Mouse (Mus musculus) A20 (cell line): Measurements from ENCODE around the gene Gm4559.
"Not testable (repeated sequence)": the region's sequence is repeated elsewhere in the genome, so short reads cannot be mapped to it uniquely, and the experiment has no call there.

Experiments
- DNase-seq: peaks from one replicate; pipeline ENCODE4 v3.0.0-alpha.2; 2011; ENCODE audit warnings: low read depth, low spot score

Gene Gm4559

DNA sequence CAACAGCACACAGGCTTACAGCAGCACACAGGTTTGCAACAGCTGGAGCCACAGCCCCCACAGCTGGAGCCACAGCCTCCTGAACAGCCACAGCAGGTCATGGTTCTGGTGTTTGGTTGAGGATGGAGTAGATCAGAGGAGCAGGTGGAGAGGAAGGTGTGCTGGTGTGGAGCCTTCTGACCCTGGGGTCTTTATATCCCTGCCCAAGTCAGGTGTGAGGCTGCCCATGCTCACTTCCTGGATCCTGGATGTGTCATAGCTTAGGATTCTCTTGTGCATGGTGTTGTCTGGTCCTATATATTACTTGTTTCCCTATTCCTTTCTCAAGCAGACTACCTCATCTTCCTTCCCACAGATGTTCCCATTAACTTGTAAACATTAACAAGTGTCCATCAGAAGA, at the start of gene Gm4559:
Gene Gm4559 (minus strand): TSS at position 101 of the 400 bp plus-strand sequence.
- DNase-seq: not testable (repeated sequence)

- no peak for DNase-seq
Measured at GRCm38 (mm10) chr7:142323396-142324117, 49.4 kb upstream of the Gm4559 start.

- DNase-seq: no peak
Measured at GRCm38 (mm10) chr7:142322641-142323040, 48.5 kb upstream of the Gm4559 start.

- DNase-seq: not testable (repeated sequence)
Measured at GRCm38 (mm10) chr7:142321637-142322306, 47.6 kb upstream of the Gm4559 start.

- DNase-seq: no peak
Measured at GRCm38 (mm10) chr7:142320906-142321305, 46.7 kb upstream of the Gm4559 start.

DNA sequence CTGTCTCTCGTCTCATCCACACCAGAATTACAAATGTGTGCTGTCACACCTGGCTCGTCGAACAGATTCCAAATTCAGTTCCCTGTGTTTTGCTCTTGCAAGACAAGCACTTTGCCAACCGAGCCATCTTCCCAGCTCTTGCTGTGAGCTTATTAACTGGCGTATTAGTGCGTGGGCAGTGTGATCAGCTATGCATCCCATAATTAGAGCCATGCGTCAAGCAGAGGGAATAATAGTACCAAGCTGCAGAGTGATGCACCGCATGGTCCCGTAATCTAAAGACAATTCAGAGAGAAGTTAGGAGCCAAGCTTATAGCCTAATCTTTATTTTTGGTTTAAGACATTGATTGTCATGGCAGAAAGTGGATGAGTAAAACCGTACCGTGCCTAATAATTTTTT, 45.0 kb upstream of the Gm4559 start:
- DNase-seq: no peak

GRCm38 (mm10) chr7:142317216-142317615, 43.1 kb upstream of the Gm4559 start:
- no peak for DNase-seq

DNA sequence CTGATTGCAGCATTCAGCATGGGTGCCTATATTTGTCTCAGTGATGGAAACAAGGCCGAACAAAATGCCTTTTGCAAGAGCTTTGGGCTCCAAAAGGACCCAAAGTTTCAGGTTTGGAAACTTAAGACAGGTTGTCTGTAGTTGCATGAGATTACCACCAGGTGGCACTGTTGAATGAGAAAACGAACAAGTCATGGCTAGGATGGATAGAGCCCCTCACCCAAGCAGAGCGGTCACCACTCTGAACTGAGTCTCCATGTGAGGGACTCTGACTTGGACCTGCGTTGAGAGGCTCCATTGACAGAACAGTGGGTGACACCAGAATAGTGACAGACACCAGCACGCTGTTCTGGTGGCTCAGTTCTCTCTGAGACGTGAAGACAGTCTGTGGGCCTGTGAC, 42.4 kb upstream of the Gm4559 start:
- peak; percentile 43 for DNase-seq

GRCm38 (mm10) chr7:142314600-142315285, 40.6 kb upstream of the Gm4559 start:
- DNase-seq: no peak

GRCm38 (mm10) chr7:142303929-142304328, 29.8 kb upstream of the Gm4559 start:
- not testable (repeated sequence) for DNase-seq

GRCm38 (mm10) chr7:142303249-142303648, 29.1 kb upstream of the Gm4559 start, which contains the start of gene Krtap5-4:
Gene Krtap5-4, plus strand, starts transcription at chr7:142303549.
- DNase-seq: no peak

GRCm38 (mm10) chr7:142297018-142297417, 22.9 kb upstream of the Gm4559 start, which contains the start of gene Krtap5-1:
Gene Krtap5-1, minus strand, starts transcription at chr7:142297118.
- not testable (repeated sequence) for DNase-seq

DNA sequence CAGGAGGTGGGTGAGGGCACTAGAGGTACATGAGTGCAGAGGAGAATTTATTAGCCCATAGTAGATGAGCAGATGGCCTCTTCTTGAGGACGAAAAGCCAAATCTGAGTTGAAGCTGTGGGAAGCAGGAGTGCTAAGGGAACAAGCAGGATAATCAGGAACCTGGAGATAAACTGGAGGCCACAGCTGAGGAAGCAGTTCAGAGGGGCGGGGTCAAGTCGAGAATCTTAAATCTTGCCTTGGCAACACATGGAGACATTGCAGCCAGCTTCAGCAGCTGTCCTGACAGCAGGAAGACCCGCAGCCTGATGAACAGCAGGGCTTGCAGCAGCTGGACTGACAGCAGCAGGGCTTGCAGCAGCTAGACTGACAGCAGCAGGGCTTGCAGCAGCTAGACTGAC, 21.9 kb upstream of the Gm4559 start:
- not testable (repeated sequence) for DNase-seq

- DNase-seq: no peak
Measured at GRCm38 (mm10) chr7:142295418-142295817, 21.3 kb upstream of the Gm4559 start.

DNA sequence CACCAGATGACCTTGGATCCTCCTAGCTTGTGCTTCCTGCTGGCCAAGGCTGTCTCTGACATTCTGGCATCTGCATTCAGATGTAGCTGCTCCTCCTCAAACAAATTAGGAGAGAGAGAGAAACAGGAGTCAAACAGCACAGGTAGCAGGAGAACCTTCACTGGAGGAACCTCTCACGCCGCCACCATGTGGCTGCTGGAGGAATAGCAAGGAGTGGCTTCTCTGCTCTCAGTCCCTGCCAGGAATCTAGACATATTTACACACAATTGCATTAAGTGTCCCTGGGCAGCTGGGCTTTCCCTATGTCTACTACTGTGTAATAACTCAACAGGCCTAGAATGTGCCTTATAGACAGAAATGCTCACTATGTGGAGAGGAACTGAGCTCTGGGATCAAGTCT, 19.7 kb upstream of the Gm4559 start:
- DNase-seq: not testable (repeated sequence)

- DNase-seq: not testable (repeated sequence)
Measured at GRCm38 (mm10) chr7:142285910-142286612, 11.9 kb upstream of the Gm4559 start.

DNA sequence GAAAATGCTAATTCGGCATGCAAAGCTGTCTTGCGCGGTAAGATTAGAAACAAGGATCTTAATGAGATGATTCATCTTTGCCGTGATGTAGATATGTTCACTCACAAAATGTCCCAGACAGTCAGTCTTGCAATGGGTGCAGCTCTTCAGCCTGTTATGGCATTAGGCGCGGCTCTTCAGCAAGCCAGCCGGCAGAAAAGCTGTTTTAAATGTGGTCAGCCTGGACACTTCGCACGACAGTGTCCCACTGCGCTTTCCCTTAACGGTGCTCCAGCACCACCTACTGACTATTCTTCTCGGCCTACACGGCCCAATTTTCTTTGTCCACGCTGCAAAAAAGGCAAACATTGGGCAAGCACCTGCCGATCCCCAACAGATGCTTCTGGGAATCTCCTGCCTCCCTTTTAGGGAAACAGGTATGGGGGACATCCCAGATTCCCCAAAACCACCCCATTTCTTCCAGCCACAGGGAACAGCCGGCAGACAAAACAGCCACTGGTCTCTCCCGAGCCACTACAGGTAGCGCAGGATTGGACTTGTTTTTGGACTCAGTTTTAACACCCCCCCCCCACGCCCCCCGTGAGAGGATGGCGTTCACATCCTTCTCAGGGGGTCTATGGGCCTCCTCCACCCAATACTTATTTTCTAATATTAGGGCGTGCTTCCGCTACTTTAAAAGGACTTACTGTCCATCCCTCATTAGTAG, 11.1 kb upstream of the Gm4559 start:
- DNase-seq: no peak

GRCm38 (mm10) chr7:142284615-142285080, 10.5 kb upstream of the Gm4559 start:
- DNase-seq: peak; percentile 86

- peak; percentile 81 for DNase-seq
Measured at GRCm38 (mm10) chr7:142284023-142284591, 9.9 kb upstream of the Gm4559 start.

DNA sequence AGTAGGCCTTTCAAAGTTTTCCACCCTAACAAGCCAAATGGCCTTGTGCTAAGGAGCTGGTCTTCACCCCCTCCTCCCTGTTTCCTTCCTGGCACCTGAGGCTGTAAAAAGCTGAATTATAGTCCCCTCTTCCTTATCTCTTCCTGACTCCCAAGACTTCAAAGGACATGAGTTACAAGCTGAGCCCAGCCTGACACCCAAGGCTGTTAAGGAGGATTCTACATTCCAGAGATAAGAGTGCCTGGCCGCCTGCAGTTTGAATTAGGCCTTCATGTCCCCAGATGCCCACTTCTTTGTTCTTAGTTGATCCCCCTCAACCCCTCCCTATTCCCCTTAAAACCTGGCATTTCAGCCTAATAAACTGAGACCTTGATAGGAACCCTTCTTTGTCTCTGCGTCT, 8.7 kb upstream of the Gm4559 start:
- not testable (repeated sequence) for DNase-seq
